Mouse (Mus musculus) right cerebral cortex, postnatal 25 days (tissue): Measurements from ENCODE around the gene Zfp691.

Experiments
- DNase-seq: peaks from one replicate; pipeline ENCODE4 v3.0.0; 2022

Zfp691 gene

DNA sequence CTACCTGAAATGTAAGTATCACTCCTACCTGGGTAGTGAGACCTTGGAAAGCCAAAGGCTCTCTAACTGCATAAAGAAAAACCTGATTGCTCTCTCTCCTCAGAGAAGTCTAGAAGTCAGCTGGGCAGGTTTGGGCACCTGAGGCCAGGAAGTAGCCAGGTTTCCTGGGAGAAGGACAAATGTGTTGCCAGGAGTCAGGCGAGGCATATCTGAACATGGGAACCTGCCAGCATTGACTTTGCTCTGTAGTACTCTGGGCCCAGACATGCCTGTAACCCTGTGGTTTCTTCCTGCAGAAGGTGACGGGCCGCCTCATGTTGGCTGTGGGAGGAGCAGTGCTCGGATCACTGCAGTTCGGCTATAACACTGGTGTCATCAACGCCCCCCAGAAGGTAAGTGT, 53.9 kb downstream of the Zfp691 start:
- no peak for DNase-seq
